Mouse (Mus musculus) mouse embryonic stem cell (cell line): ENCODE data around the gene Ikzf3.

Experiments used
- in situ Hi-C, 2 experiments: fragments of 300-500 bp; cut with MboI; formaldehyde crosslinking; loops; 1 replicate in 1 of 2; 3 replicates in 1 of 2; pipeline ENCODE4 v1.14.3; 2019 to 2020; ENCODE audit warnings: low sequenced_read_pairs in 2 of 2, low pct_unique_long_range_greater_than_20kb in 1 of 2, mixed read lengths in 1 of 2; ENCODE audit not compliant: unreplicated experiment in 1 of 2

The Ikzf3 gene

DNA sequence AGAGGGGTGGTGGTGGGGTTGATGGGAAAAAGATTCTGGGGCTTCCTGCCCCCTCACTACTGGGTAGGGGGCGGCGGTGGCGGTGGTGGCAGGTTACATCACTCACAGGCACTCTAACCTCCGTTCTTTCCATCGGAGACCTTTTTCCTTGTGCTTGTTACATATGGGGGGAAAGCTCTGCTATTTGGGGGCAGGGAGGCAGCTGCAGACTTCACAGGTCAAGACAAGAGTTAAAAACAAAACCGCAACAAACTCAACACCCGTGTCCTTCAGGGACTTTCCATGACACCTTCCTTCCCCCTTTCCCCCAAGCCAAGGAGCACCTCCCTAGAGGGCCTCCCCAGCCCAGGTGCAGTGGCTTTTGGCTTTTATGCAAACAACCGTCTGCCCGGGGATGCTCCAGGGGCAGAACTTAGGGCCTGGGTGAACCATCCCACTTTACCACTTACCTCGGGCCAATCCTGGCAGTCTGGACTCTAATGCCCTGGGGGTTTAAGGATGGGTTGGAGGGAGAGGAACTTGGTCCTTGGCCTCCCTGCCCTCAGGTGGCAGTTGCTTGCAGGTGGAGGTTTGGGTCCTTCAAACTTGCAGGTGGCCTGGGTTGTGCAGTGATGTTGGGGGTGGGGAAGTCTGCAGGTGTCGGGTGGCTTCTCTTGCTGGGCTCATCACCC is 86.6 kb downstream of the Ikzf3 start:
- in situ Hi-C loops: no loop called here

DNA sequence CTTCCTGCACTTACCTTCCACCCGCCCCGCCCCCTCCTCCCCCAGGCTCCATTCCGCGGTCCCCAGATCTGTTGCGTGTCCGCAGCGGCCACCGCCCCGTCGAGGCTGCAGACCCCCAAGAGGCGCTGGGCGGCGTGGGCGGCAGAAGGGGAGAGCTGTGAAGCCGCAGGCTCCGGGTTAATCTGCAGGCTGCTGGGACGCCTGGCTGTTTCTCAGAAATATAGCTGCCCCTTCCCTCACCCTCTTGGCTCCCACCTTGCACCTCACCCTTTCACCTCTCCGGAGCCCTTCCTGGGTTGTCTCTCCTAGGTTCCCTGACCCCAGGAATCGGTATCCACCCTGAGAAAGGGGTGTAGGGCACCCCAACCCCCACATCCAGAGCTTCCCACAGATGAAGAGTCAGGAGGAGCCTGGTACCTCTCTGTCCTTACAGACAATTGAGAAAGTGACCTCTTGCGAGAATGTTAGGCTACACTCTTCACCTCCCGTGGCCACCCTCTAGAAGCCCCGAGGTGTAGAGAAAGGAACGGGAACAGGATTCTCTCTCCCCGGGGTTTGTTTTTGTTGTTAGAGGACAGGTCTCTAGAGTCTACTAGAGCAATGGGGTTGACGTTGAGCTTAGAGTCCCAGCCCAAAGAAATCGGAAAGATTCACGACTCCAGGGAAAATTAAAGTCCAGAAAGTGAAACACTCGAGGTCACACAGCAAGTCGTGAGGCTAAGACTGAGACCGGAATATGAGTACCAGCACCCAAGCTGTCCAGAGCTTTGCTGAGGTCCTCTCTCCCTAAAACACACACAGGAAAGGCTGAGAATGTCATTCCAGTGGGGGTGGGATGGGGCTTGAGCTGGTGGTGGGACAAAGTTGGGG is 87.5 kb downstream of the Ikzf3 start:
- in situ Hi-C loops: no loop called here

DNA sequence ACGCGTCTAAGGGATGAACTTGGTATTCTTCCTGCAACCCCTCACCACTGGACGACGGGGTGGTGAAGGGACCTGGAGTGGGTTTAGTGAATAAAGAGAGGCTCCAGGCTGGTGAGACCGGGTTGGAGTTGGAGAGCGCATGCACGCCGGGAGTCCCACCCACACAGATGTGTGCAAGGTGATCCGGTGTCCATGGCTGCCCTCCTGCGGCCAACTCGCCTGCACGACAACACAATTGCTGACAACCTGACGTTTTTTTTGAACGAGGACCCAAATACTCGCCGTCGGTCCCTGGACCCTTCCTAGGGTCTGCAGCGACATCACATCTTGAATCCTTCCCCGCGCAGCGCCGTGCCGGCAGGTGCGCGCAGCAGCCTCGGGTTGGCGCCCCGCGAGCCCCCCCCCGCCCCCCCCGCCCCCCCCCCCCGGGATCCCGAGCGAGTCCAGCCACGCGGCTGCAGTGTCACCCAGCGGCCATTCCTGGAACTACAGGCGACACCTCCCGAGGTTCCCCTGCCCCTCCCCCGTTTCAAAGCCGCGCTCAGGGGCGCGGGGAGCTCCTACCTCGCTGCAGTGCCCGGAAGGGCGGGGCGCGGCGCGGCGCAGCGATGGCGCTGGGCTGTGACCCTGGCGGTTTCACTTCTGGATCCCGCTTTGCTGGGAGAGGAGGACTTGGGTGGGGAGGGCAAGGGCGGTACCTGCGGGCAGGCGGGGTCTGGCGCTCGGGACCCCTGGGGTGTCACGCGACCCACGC is 88.3 kb downstream of the Ikzf3 start:
- in situ Hi-C loops: no loop called here

DNA sequence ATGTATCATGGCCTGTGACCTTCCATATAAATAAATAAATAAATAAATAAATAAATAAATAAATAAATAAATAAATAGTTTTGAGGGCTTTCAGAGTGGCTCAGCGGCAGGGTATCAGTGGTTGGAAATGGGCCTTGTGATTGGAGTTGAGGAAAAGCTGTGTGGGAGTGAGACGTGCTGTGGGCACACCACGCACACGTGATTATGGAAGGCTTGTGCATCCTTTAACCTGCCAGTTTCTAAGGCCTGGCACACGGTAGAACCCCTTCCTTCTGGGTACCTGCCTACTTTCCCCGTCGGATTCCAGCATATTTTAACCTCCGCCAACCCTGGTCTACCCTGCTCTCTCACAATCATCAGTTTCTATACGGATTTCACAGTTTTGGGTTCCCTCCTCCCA is 88.9 kb downstream of the Ikzf3 start:
- in situ Hi-C loops: no loop called here

DNA sequence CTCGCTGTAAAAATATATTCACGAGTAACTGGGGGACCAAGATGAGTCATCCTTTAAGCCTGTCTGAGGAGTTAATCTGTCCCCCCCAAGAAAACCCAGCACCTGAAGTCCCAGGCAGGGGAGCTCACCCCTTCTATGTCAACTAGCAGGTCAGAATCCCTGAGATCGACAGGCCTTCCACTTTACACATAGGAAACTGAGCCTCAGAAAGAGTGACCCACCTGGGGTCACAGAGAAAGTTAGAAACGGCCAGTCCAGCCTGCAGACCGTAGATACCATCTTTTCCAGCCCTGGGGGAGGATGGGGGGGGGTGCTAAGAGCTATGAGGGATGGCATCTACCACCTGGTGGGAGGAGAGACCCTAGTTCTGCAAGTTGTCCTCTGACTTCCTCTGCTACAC is 89.3 kb downstream of the Ikzf3 start:
- in situ Hi-C loops: no loop called here

DNA sequence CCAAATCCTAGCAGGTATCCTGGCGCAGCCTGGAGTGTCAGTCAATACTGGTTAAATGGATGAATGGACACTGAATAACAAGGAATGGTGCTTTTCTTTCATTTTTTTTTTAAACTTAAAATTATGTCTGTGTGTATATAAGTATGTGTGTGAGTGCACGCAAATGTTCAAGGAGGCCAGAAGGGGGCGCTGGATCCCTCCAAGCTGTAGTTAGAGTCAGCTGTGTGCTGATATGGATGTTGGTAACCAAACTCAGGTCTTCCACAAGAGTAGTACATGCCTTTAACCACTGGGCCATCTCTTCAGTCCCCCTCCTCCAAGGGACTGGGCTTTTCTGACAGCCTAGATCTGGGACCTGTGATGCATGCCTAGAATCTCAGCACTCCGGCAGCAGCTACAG is 90.3 kb downstream of the Ikzf3 start:
- in situ Hi-C loops: no loop called here

DNA sequence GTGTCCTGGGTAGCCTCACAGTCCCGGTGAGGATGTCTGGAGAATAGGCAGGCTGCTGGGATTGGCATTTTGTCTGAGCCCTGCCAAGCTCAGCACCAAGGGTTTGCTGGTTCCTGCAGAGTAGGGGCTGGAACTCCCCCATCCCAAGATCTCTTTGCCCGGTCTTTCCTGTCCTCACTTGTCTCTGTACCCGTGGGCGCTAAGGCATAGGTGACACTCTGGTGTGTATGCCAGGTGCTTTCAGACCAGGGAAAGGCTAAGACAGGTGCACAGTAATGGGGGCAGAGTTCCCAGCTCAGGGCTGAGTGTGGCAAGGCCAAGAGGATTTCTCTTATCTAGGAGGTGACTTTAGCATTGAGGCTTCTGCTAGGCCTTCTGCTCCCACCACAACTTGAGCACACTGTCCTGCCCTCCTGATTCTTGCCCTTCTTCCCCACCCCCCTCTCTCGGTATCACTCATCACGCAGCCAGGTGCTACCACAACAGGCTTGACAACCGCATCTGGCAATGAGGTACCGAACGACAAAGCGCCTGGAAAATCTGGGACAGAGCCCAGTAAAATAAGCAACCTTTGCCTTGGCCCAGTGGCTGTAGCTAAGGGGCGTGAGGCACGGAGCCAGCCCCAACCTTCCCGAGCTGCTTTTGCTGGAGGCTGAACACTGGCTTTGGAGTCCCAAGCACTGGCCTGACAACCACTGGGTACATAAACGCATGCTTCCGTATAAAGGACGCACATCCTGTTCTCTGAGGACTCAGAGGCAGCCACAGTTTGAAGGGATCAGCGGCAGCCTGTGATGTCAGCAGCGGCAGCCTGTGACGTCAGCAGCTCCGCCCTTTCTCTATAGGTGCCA is 95.7 kb downstream of the Ikzf3 start:
- in situ Hi-C loops: no loop called here

DNA sequence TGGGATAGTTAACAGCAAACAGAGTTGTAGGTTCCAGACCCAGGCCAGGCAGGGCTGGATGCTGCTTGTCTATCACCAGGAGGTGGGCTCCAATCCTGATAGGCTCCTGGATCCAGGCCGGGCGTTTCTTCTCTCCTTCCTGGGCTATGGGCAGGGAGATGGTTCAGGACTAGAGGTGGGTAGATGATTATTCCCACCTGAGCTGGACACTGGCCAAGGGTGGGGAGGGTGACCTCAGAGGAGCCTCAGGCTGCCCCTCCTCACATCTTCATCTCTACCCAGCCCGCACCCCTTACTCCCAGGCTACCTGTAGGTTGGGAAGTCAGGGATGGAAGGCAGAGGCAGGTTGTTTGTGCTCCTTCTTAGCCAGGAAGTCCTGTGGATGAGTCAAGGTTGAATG is 96.4 kb downstream of the Ikzf3 start:
- in situ Hi-C loops: no loop called here

DNA sequence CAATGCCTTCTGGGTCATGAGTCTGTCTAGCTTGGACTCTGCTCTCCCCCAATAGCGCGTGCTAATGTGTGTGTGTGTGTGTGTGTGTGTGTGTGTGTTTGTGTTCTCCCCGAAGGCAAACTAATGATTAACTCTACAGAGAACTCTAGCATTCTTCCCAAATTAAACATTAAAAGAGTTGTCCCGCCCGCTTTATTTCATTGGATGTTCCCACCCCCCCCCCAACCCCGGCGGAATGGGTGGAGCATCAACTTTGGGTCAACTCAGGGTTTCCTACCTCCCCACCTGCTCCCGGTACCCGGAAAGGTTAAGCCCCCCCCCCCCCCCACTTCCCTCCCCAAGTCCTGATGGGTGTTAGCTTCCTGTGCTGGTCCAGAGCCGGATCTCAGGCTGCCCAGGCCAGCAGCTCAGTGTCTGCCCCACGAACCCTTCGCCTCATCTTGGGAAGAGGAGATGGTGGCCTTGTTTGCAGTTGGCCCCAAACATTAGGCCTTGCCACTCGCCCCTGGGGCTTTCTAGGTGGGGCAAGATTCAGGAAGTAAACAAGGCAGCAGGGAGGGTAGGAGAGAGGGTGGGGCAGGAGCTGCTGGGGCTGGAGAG is 97.5 kb downstream of the Ikzf3 start:
- in situ Hi-C loops: no loop called here

DNA sequence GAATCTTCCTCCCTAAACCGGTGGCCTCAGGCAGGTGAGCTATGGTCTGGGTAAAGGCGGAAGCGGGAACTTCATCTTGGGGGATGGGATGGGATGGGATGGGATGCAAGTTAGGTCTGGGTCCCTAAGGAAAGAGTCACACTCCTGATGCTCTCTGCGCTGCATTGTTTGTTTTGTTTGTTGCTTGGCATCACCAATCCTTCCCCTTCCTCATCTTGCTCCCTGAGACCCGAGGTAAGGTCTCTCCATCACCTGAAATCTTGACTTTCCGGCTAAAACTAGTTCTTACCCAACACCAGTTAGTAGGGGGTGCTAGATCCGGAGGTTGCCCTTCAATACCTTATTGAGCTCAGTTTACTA is 98.4 kb downstream of the Ikzf3 start:
- in situ Hi-C loops: no loop called here

DNA sequence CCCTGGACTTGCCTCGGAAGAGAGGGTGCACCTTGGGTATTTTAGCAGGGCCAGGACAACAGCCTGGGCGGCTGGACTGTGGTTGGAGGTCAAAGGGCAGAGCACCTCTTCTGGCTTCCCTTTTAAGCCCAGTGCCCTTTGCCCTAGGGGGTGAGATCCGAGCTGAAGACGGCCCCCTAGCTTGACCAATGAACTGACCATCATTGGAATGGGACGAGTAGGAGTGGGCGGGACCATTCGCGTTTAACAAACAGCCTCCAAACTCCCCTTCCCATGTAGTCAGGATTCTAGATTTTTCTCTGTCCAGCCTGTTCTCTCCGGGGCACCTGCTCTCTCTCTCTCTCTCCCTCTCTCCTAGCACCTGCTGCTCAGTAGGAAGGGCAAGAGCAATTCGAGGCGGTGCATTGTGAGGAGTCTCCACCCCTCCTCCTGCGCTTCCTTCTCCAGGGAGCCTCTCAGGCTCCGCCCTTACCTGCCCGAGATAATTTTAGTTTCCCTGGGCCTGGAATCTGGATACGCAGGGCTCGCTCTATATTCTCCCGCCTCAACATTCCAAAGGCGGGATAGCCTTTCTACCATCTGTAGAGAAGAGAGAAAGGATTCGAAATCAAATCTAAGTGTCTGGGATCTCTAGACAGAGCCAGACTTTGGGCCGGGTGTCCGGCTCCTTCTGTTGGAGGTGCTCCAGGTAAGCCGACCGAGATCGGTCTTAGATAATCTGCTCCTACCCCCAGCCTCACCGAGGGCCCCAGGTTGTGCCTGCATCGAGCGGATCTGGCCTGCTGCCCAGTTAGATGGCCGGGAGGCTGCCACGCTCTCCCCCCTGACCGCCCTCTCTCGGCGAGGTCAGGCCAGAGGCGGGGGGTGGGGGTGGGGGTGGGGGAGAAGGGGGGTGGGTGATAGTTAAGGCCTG is 99.0 kb downstream of the Ikzf3 start:
- in situ Hi-C loops: no loop called here

DNA sequence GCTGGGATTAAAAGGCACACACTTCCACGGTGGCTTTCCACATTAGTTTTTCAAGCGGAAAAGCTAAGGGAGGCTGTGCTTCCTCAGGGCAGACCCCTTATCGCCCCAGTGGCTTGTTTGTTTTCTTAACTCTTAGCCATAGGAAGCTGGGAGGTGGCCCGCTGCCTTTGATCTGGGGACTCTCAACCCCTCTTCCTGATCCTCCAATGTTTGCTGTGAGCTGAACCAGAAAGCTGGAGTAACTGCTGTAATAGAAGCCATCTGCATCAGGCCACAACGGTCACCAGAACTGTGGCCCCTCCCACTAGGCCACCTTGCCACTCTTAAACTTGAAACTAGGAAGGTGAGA is 99.6 kb downstream of the Ikzf3 start, which contains the start of gene Grb7:
Gene Grb7 (plus strand): TSS at position 182 of the 349 bp plus-strand sequence.
- in situ Hi-C loops: no loop called here

DNA sequence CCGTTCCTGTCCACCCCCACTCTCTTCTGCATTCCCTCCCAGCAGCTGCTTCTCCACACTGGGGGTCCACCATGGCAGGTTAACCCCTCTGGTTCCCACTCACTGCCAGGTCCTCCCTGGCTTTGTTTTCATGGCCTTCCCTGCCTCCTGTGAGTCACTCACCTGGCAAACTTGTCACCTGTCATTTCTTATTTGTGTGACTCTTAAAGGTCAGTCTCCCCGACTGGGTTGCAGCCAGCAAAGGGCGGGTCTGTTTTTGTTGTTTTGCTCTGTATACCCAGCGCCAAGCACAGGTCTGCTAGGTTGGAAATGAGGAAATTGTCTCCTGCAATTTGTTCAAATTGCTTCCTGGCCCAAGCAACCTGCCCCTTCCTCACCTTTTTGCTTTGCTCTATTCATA is 100.2 kb downstream of the Ikzf3 start:
- in situ Hi-C loops: no loop called here

DNA sequence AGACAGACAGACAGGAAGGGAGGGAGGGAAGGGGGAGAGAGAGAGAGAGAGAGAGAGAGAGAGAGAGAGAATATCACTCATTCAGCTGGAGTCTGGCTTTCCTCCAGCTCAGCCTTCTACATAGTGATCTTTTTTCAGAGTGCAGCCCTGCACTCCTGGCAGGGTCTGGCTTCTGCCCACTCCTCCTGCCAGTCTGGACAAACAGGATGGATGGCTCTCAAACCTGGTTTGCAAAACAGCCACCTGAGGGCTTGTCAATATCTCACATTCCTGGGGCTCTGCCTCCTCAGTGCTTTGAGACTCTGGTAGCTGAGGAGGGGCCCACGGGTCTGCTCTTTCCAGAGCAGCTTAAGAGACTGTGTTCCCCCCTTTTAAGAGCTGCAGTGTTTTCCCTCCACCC is 100.6 kb downstream of the Ikzf3 start:
- in situ Hi-C loops: no loop called here

DNA sequence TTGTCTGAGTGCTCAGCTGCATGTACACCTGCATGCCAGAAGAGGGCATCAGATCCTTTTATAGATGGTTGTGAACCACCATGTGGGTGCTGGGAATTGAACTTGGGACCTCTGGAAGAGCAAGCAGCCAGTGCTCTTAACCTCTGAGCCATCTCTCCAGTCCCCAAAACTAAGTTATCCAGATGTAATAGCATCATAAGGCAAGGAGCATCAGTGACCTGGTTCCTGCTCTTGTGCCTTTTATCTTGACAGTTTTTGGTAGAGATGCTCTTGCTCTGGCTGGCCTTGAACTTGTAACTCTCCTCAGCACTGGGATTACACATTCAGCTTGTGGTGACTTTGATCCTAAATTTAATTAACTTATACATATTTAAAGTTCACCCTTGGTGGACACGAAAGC is 102.1 kb downstream of the Ikzf3 start:
- in situ Hi-C loops: no loop called here

DNA sequence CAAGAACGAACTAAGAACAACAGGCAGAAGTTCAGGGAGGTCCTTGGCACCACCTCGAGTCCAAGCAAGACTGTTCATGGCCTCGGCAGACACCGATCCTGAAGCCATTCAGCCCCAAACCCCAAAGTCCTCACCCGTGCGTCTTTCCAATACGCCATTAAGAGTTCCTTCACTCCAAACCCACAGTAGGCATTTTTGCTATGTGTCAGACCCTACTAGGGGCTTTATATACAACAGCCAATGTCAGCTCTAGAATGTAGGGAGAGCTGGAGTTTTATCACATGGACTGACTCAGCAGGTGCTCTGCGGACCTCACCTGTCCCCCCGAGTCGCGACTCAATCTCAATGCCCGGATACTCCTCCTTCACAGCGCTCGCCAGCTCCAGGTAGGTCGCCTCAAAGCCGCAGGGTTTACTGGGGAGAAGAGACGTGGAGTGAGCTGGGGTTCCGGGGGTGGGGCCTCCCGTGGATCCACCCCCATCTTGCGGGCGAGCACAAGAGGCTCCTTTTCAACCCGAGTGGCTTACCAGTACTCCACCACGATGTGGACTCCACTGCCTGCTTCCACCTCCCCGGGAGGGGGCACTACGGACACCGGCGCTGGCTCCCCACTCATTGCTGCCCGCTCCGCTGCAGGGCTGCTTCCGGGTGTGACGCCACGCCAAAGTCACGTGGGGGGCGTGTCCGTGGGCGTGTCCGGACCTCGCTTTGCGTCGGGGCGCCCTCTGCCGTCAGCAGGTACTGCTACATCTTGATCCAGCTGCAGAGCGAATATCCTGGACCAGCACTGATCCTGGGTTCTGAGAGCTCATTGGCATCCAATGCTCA is 107.3 kb downstream of the Ikzf3 start, which contains the start of gene Mien1:
Gene Mien1 (minus strand): TSS at position 661 of the 828 bp plus-strand sequence.
- in situ Hi-C loops: no loop called here
